Mouse (Mus musculus) midbrain, embryonic 14.5 days (tissue): Measurements from ENCODE around the gene Hoxd8. TPM values are rescaled to one million over a fixed set of nuclear protein-coding genes. Genes with fewer than 3 reads are reported as not detected.

Experiments
- ATAC-seq: fragments of 200-750 bp; cut with Nextera tagmentation; 2 replicates; pipeline ENCODE4 v1.8.0; 2017; ENCODE audit warnings: moderate number of reproducible peaks, moderate library complexity; ENCODE audit not compliant: low FRiP score, low TSS enrichment
- DNase-seq: peaks from one replicate; pipeline ENCODE4 v3.0.0-alpha.2; 2015
- H3K27ac ChIP-seq: fragments of 300-500 bp; sonication (generic); replicated peaks from 2 replicates; pipeline ENCODE4 v1.5.1; 2014; ENCODE audit warnings: mild to moderate bottlenecking, low read depth, low read length, moderate library complexity
- H3K27me3 ChIP-seq: fragments of 300-500 bp; sonication (generic); 2 replicates; pipeline ENCODE4 v1.6.1; 2014; ENCODE audit warnings: low read length, control low read depth, mixed read lengths; ENCODE audit not compliant: control insufficient read depth, insufficient read depth
- H3K36me3 ChIP-seq: fragments of 300-500 bp; sonication (generic); 2 replicates; pipeline ENCODE4 v1.6.1; 2014; ENCODE audit warnings: low read length, control low read depth; ENCODE audit not compliant: control insufficient read depth, insufficient read depth
- H3K4me1 ChIP-seq: fragments of 300-500 bp; sonication (generic); 2 replicates; pipeline ENCODE4 v1.6.1; 2014; ENCODE audit warnings: mild to moderate bottlenecking, antibody characterized with exemption, low read length, control low read depth; ENCODE audit not compliant: control insufficient read depth, insufficient read depth
- H3K4me2 ChIP-seq: fragments of 300-500 bp; sonication (generic); 2 replicates; pipeline ENCODE4 v1.6.1; 2014; ENCODE audit warnings: mild to moderate bottlenecking, low read length, moderate library complexity
- H3K4me3 ChIP-seq: fragments of 300-500 bp; sonication (generic); replicated peaks from 2 replicates; pipeline ENCODE4 v1.5.1; 2014; ENCODE audit warnings: low read depth, low read length
- H3K9ac ChIP-seq: fragments of 300-500 bp; sonication (generic); replicated peaks from 2 replicates; pipeline ENCODE4 v1.6.1; 2014; ENCODE audit warnings: mild to moderate bottlenecking, low read length, moderate library complexity
- H3K9me3 ChIP-seq: fragments of 300-500 bp; sonication (generic); 2 replicates; pipeline ENCODE4 v1.6.1; 2016; ENCODE audit warnings: low read length, control low read depth, mixed read lengths; ENCODE audit not compliant: control insufficient read depth
- WGBS: fragments of 180-500 bp; shearing (Covaris S2); extraction: QIAGEN DNeasy Blood & Tissue Kit; methylation state at CpG from one replicate; pipeline ENCODE4 v1.1.7; 2014; 5-methylcytosine and 5-hydroxymethylcytosine counted together
- polyA plus RNA-seq: library from polyadenylated mRNA; unstranded; fragments of >200 nt; fragmentation: Nextera tagmentation; extraction: Ambion mirVana; gene quantifications from 2 replicates; pipeline ENCODE4 v1.2.1, GENCODE M21; 2014

The Hoxd8 gene
- polyA plus RNA-seq, 1 experiment from 2014 or later, result not detected

- Histone ChIP-seq H3K4me3 (no peak overlapping the region), H3K27ac (no peak overlapping the region), H3K27me3 (peaks cover 99% of the 10 kb centered on the region), H3K4me2 (no peak overlapping the region), H3K36me3 (no peaks in the 10 kb centered on the region), H3K4me1 (no peaks in the 10 kb centered on the region), H3K9ac (no peak overlapping the region), H3K9me3 (no peaks in the 10 kb centered on the region)
- ATAC-seq, result no peak
- WGBS, result 2% methylated on average over 17 of the region's 17 CpGs
- DNase-seq, result no peak
These were observed 20.8 kb downstream of the Hoxd8 start for GRCm38 (mm10) chr2:74725171-74725570.

GRCm38 (mm10) chr2:74726551-74726950, 22.1 kb downstream of the Hoxd8 start, which contains the start of gene Gm28230:
Gm28230 (plus strand) TSS chr2:74726728.
- peaks cover 99% of the 10 kb centered on the region for H3K27me3 ChIP-seq
- no peak for ATAC-seq
- no peaks in the 10 kb centered on the region for H3K4me1 ChIP-seq
- no peak within 1 kb of the TSS for H3K27ac ChIP-seq
- DNase-seq, result no peak
- WGBS, result 3% methylated on average over 5 of the region's 5 CpGs
- no peak within 1 kb of the TSS for H3K9ac ChIP-seq
- H3K4me2 ChIP-seq, result no peak within 1 kb of the TSS
- H3K4me3 ChIP-seq, result 0 out of 2 replicates have a peak within 1 kb of the TSS, but pooled peaks have one; percentile 3
- no peaks in the 10 kb centered on the region for H3K9me3 ChIP-seq
- no peaks in the 10 kb centered on the region for H3K36me3 ChIP-seq

GRCm38 (mm10) chr2:74726973-74727639, 22.7 kb downstream of the Hoxd8 start:
- ATAC-seq (no peak; the same call in 1 of the 2 replicates), DNase-seq (no peak)
- H3K9me3 ChIP-seq, result no peaks in the 10 kb centered on the region
- 1% methylated on average over 43 of the region's 43 CpGs for WGBS
- H3K36me3 ChIP-seq, result no peaks in the 10 kb centered on the region
- H3K27ac ChIP-seq, result no peak overlapping the region
- no peak overlapping the region for H3K9ac ChIP-seq
- H3K4me1 ChIP-seq, result no peaks in the 10 kb centered on the region
- no peak overlapping the region for H3K4me2 ChIP-seq
- H3K27me3 ChIP-seq, result peaks cover 99% of the 10 kb centered on the region
- H3K4me3 ChIP-seq, result 0 out of 2 replicates have a peak overlapping the region, but pooled peaks have one; percentile 3

- Histone ChIP-seq H3K4me2 (no peak overlapping the region), H3K4me1 (no peaks in the 10 kb centered on the region), H3K27ac (no peak overlapping the region), H3K9me3 (no peaks in the 10 kb centered on the region), H3K36me3 (no peaks in the 10 kb centered on the region), H3K4me3 (no peak overlapping the region), H3K9ac (no peak overlapping the region), H3K27me3 (peaks cover 99% of the 10 kb centered on the region)
- DNase-seq (no peak), ATAC-seq (no peak)
- WGBS, result under 1% methylated on average over 25 of the region's 25 CpGs
These were observed 23.4 kb downstream of the Hoxd8 start for GRCm38 (mm10) chr2:74727640-74728302.

GRCm38 (mm10) chr2:74728303-74728680, 23.9 kb downstream of the Hoxd8 start:
- H3K27me3 ChIP-seq, result peaks cover 97% of the 10 kb centered on the region
- ATAC-seq, result no peak
- no peak overlapping the region for H3K4me2 ChIP-seq
- WGBS, result 1% methylated on average over 13 of the region's 13 CpGs
- no peak for DNase-seq
- no peaks in the 10 kb centered on the region for H3K9me3 ChIP-seq
- H3K36me3 ChIP-seq, result no peaks in the 10 kb centered on the region
- no peak overlapping the region for H3K27ac ChIP-seq
- no peak overlapping the region for H3K4me3 ChIP-seq
- no peak overlapping the region for H3K9ac ChIP-seq
- no peaks in the 10 kb centered on the region for H3K4me1 ChIP-seq

GRCm38 (mm10) chr2:74730331-74730730, 25.9 kb downstream of the Hoxd8 start:
- Histone ChIP-seq H3K4me3 (no peak overlapping the region), H3K4me1 (no peaks in the 10 kb centered on the region), H3K27me3 (peaks cover 97% of the 10 kb centered on the region), H3K4me2 (no peak overlapping the region), H3K9me3 (no peaks in the 10 kb centered on the region), H3K27ac (no peak overlapping the region), H3K9ac (no peak overlapping the region), H3K36me3 (no peaks in the 10 kb centered on the region)
- ATAC-seq, result no peak
- 3% methylated on average over 8 of the region's 8 CpGs for WGBS
- DNase-seq, result no peak

GRCm38 (mm10) chr2:74731055-74731454, 26.6 kb downstream of the Hoxd8 start:
- H3K27me3 ChIP-seq, result peaks cover 97% of the 10 kb centered on the region
- no peak overlapping the region for H3K9ac ChIP-seq
- no peaks in the 10 kb centered on the region for H3K9me3 ChIP-seq
- H3K4me3 ChIP-seq, result no peak overlapping the region
- no peaks in the 10 kb centered on the region for H3K36me3 ChIP-seq
- H3K27ac ChIP-seq, result no peak overlapping the region
- no peak overlapping the region for H3K4me2 ChIP-seq
- no peaks in the 10 kb centered on the region for H3K4me1 ChIP-seq
- ATAC-seq (no peak), DNase-seq (no peak)

GRCm38 (mm10) chr2:74731799-74732512, 27.5 kb downstream of the Hoxd8 start:
- ATAC-seq (no peak), DNase-seq (no peak)
- WGBS, result 3% methylated on average over 9 of the region's 9 CpGs
- H3K4me1 ChIP-seq, result no peaks in the 10 kb centered on the region
- no peak overlapping the region for H3K27ac ChIP-seq
- no peak overlapping the region for H3K4me3 ChIP-seq
- no peaks in the 10 kb centered on the region for H3K9me3 ChIP-seq
- no peaks in the 10 kb centered on the region for H3K36me3 ChIP-seq
- H3K27me3 ChIP-seq, result peaks cover 97% of the 10 kb centered on the region
- no peak overlapping the region for H3K9ac ChIP-seq
- no peak overlapping the region for H3K4me2 ChIP-seq
